Mouse (Mus musculus): ENCODE measurements around the gene Vps29.

GRCm38 (mm10) chr5:122371591-122372191, 17.5 kb downstream of the Vps29 start, which contains the start of gene Gpn3:
- no peak for TF ChIP-seq CTCF (IDR thresholded peaks at IDR 0.05; ENCODE audit: low read depth)
- no peak for TF ChIP-seq EP300 (IDR thresholded peaks at IDR 0.05; ENCODE audit: low read depth)
